Mouse (Mus musculus) neural tube, embryonic 12.5 days (tissue): ENCODE measurements around the gene Mog. TPM values are rescaled to one million over a fixed set of nuclear protein-coding genes. Genes with fewer than 3 reads are reported as not detected.

Source experiments
- ATAC-seq: fragments of 200-750 bp; cut with Nextera tagmentation; 2 replicates; pipeline ENCODE4 v1.8.0; 2017; ENCODE audit warnings: low read depth, mild to moderate bottlenecking, moderate TSS enrichment, moderate library complexity; ENCODE audit not compliant: low FRiP score
- H3K27ac ChIP-seq: fragments of 300-500 bp; sonication (generic); 2 replicates; pipeline ENCODE4 v1.5.1; 2016
- H3K27me3 ChIP-seq: fragments of 300-500 bp; sonication (generic); replicated peaks from 2 replicates; pipeline ENCODE4 v1.6.1; 2016; ENCODE audit warnings: mild to moderate bottlenecking
- H3K36me3 ChIP-seq: fragments of 300-500 bp; sonication (generic); 2 replicates; pipeline ENCODE4 v1.6.1; 2016; ENCODE audit warnings: mild to moderate bottlenecking
- H3K4me1 ChIP-seq: fragments of 300-500 bp; sonication (generic); 2 replicates; pipeline ENCODE4 v1.6.1; 2016
- H3K4me2 ChIP-seq: fragments of 300-500 bp; sonication (generic); replicated peaks from 2 replicates; pipeline ENCODE4 v1.6.1; 2016; ENCODE audit warnings: mild to moderate bottlenecking
- H3K4me3 ChIP-seq: fragments of 300-500 bp; sonication (generic); 2 replicates; pipeline ENCODE4 v1.5.1; 2016
- H3K9ac ChIP-seq: fragments of 300-500 bp; sonication (generic); 2 replicates; pipeline ENCODE4 v1.6.1; 2016; ENCODE audit warnings: mild to moderate bottlenecking
- H3K9me3 ChIP-seq: fragments of 300-500 bp; sonication (generic); 2 replicates; pipeline ENCODE4 v1.6.1; 2016; ENCODE audit warnings: mild to moderate bottlenecking
- WGBS: fragments of 180-500 bp; shearing (Covaris S2); methylation state at CpG from one replicate; pipeline ENCODE4 v1.1.7; 2016; 5-methylcytosine and 5-hydroxymethylcytosine counted together
- polyA plus RNA-seq: library from polyadenylated mRNA; unstranded; fragments of >200 nt; fragmentation: Nextera tagmentation; extraction: Ambion mirVana; gene quantifications from 2 replicates; pipeline ENCODE4 v1.2.1, GENCODE M21; 2016

The Mog gene
- polyA plus RNA-seq, 1 experiment from 2014 or later, result 1.0 TPM

DNA sequence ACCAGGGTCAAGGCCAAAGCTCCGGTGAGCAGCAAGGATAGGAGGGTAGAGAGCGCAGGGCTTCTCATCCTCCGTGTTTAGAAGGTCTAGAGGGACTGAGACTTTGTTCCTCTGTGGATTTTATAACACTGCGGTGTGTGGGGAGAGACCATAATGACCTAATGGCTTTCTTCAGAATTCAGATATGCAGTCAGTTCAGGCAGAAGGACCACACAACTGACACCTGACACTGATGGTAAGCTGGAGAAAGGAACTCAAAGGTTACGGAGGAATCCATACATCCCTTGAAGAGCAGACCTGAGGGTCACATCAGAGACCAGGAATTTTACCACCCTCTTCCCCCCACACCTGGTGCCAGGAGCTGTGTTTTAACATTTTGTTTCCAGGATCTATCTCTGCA, 33.8 kb downstream of the Mog start, which contains the start of gene H2-M5:
TSS of gene H2-M5 (minus strand) at position 101 of the 400 bp plus-strand sequence.
- no peak within 1 kb of the TSS for H3K9ac ChIP-seq
- no peak within 1 kb of the TSS for H3K4me3 ChIP-seq

DNA sequence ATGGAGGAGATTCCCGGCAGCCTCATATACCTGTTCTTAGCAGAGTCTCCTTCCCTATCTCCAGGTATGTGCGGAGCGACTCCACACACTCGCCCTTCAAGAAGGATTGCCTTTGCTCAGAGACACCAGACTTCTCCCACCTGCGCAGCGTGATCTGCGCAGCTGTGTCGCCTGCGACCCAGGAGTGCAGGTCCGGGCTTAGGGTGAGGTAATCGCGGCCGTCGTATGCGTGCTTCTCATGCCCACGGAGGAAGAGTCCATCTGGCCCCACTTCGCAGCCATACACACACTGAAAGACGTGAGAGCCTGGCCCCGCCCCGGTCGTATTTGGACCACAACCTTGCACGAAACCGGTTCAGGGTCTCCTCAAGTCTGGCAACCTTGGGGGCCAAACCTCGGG, 34.7 kb downstream of the Mog start:
- no peak overlapping the region for H3K4me3 ChIP-seq
- no peak for ATAC-seq

More for the DNA sequence above, 33.8 kb downstream of the Mog start, which contains the start of gene H2-M5:
- ATAC-seq, result no peak
- Histone ChIP-seq H3K4me2 (peak within 1 kb of the TSS; percentile 43; the same call in 1 of the 2 replicates), H3K27me3 (peaks cover 26% of the 10 kb centered on the region), H3K9me3 (no peaks in the 10 kb centered on the region), H3K27ac (no peak within 1 kb of the TSS), H3K36me3 (no peaks in the 10 kb centered on the region), H3K4me1 (no peaks in the 10 kb centered on the region; the same call in 1 of the 2 replicates)
- WGBS, result 30% methylated on average over 5 of the region's 5 CpGs

DNA sequence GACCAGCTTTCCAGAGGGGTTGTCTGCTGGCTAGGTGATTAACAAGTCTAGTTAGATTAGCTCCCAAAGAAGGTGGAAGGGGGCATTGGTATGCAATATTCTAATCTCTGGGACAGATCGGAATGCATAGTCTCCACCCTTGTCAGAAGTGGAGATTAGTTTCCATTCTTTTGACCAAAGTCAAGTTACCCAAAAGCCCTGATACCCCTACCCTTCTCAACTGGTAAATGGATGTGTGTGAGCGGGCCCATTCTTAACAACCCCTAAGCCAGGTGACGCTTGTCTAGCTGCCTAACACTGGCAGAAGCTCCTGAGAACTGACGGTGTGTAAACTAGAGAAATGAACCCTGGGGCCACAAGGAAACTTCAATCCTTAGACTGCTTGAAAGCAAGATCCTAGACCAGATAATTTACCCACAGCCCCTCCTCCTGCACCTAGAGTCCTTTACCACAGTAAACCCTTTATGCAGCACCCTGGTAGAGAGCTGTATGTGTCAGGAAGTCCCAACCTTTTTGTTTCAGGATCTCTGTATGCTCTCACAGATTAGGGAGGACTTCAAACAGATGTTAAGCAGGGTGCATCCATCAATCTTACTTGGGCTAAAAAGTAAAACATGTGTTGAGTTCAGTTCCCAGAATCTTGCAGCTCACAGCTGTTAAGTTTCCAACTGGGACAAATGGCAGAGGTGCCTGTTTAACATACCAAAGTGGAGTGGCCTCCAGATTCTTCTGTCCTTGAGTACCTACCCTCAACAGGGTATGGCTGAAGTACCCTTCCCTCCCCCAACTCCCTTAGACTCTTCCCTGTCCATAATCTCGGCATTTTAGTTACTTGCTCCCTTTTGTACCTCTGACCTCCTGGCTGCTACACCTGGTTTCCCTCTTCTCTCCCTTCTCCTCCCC, 40.7 kb downstream of the Mog start:
- no peak overlapping the region for H3K4me2 ChIP-seq
- peaks cover 5% of the 10 kb centered on the region for H3K27me3 ChIP-seq
- ATAC-seq, result no peak
- no peak overlapping the region for H3K9ac ChIP-seq
- no peaks in the 10 kb centered on the region for H3K36me3 ChIP-seq
- no peak overlapping the region for H3K4me3 ChIP-seq
- no peak overlapping the region for H3K27ac ChIP-seq
- no peaks in the 10 kb centered on the region for H3K4me1 ChIP-seq
- WGBS, result 31% methylated on average over 5 of the region's 5 CpGs
- no peaks in the 10 kb centered on the region for H3K9me3 ChIP-seq

More for the DNA sequence above, 34.7 kb downstream of the Mog start:
- no peak overlapping the region for H3K27ac ChIP-seq
- WGBS, result 7% methylated on average over 24 of the region's 24 CpGs
- H3K4me2 ChIP-seq, result peak overlapping the region; percentile 43; the same call in 1 of the 2 replicates
- no peaks in the 10 kb centered on the region; the same call in 1 of the 2 replicates for H3K4me1 ChIP-seq
- H3K27me3 ChIP-seq, result peaks cover 26% of the 10 kb centered on the region
- H3K9me3 ChIP-seq, result no peaks in the 10 kb centered on the region
- no peaks in the 10 kb centered on the region for H3K36me3 ChIP-seq
- H3K9ac ChIP-seq, result no peak overlapping the region

DNA sequence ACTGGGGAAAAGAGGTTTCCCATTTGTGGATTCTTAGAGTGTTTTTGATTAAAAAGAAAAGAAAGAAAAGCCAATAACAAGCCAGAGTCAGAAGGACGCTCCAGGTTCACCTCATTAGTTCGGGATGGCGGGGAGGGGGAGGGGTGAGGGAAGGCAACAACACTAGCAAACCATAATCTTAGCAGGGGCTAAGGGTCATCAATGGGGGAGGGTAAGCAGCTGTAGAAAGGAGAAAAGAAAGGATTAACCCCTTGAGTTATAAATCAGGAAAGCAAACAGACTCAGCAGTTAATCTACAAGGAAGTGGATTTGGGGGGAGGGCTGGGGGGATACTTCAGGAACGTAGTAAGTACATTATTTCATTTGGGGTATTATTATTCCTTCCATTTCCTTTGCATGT, 41.4 kb downstream of the Mog start:
- Histone ChIP-seq H3K36me3 (no peaks in the 10 kb centered on the region), H3K4me2 (peak overlapping the region; percentile 27; the same call in 1 of the 2 replicates), H3K27ac (no peak overlapping the region), H3K9me3 (no peaks in the 10 kb centered on the region), H3K4me3 (no peak overlapping the region), H3K4me1 (no peaks in the 10 kb centered on the region), H3K9ac (no peak overlapping the region), H3K27me3 (0 out of 2 replicates have a peak, but pooled peaks cover 2% of the 10 kb centered on the region)
- WGBS, result 4% methylated on average over 4 of the region's 4 CpGs
- ATAC-seq, result no peak

DNA sequence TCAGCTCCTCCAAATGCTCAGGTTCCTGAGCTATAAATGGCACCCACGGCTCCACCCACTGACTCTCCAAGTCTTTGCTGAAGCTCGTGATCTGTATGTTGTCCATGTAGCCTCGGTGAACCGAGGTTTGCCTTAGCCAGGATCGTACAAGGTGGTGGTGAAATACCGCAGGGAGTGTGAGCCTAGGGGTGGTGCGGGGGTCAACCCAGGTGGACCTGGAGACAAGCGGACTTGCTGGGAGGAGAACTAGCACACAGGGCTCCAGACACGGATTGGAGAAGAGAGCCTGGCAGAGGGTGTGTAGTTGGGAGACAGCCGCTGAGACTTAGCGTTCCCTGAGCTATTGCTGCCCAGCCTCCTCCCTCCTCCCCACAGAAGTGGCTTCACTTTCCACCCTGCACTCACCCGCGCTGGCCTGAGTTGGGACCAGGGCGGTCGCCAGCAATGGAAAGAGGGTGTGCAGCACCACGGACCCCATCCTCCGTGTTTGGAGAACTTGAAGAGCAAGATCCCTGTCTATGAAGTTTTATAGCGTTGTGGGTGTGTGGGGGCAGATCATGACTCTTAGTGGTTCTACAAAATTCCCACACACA, 41.9 kb downstream of the Mog start, which contains the start of gene 2410137M14Rik:
TSS of gene 2410137M14Rik (minus strand) at position 17 of the 593 bp plus-strand sequence.
- Histone ChIP-seq H3K9me3 (no peaks in the 10 kb centered on the region), H3K4me3 (no peak within 1 kb of the TSS), H3K36me3 (no peaks in the 10 kb centered on the region), H3K4me1 (no peaks in the 10 kb centered on the region), H3K9ac (no peak within 1 kb of the TSS), H3K4me2 (peak within 1 kb of the TSS; percentile 27; the same call in 1 of the 2 replicates), H3K27ac (no peak within 1 kb of the TSS), H3K27me3 (0 out of 2 replicates have a peak, but pooled peaks cover 2% of the 10 kb centered on the region)
- no peak for ATAC-seq
- 12% methylated on average over 18 of the region's 18 CpGs for WGBS

DNA sequence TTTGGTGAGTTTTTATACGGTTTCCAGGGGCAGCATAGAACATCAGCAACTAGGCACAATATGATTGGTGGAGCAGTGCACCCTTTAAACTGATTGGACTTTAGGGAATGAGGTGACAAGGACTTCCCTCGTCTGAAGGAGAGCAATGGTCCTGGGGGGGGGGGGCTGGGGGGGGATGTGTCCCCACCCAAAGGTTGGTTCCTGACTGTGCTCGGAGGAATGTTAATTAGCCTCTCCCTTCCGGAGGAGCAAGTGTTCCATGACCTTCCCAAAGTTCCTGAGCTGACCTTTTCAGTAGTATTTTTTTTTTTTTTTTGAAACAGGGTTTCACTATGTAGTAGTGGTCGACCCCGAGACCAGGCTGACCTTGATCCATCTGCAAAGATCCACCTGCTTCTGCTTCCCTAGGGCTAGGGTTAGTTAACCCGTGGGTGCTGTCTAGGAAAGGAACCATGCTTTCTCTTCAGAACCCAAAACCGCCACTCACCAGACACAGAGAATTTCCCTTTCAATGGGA, 49.9 kb downstream of the Mog start:
- Histone ChIP-seq H3K9me3 (no peaks in the 10 kb centered on the region), H3K4me2 (no peak overlapping the region), H3K27ac (no peak overlapping the region), H3K4me3 (no peak overlapping the region), H3K27me3 (no peaks in the 10 kb centered on the region), H3K9ac (no peak overlapping the region), H3K36me3 (no peaks in the 10 kb centered on the region), H3K4me1 (no peaks in the 10 kb centered on the region)
- ATAC-seq, result no peak
- 83% methylated on average over 8 of the region's 8 CpGs for WGBS

DNA sequence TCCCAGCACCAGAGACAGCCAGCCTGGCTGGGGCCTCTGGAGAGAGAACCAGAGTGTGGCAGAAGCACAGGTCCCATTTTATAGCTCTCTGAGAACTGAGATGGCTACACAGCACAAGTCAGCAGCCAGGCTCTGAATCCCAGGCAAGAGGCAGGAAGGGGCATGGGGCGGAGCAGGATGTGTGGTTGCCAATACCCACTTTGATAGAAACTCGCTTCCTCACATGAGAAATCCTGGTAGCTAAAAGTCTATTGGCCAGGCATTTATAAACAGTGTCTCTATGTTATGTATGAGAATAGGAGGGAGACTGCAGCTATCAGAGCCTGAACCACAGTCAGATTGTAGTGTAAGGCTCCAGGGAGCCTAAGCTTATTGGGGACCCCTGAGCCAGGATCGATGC, 50.4 kb downstream of the Mog start:
- no peak for ATAC-seq
- no peak overlapping the region for H3K9ac ChIP-seq
- no peaks in the 10 kb centered on the region for H3K27me3 ChIP-seq
- no peaks in the 10 kb centered on the region for H3K4me1 ChIP-seq
- no peak overlapping the region for H3K4me3 ChIP-seq
- 88% methylated on average over 3 of the region's 3 CpGs for WGBS
- H3K9me3 ChIP-seq, result no peaks in the 10 kb centered on the region
- no peaks in the 10 kb centered on the region for H3K36me3 ChIP-seq
- no peak overlapping the region for H3K4me2 ChIP-seq
- no peak overlapping the region for H3K27ac ChIP-seq

DNA sequence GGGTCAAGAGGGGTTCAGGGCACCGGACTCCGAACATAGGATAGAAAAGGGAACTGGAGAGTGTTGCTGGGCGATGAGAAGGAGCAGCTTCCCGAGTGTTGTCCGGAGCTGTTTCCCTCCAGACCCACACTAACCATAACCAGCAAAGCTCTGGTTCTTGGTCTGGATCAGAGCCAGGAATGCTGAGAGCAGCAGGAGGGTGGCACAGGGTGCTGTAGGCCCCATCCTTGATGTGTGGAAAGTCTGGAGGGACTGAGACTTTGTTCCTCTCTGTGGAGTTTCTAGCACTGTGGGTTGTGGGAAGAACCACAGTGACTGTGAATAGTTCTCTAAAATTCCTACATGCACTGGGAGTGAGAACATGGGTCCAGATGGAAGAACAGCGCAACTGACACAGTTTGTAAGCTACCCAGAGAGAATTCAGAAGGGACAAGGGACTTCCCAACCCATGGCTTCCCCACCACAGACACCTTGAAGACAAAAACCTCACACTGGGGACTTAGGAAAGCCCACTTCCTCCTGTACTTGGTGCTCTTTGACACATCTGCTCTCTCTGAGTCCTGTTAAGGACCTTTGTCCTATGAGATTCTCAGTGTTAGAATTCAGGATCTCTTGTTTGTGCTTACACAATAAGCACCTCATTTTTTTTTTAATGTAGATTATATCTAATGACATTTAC, 51.9 kb downstream of the Mog start:
- WGBS, result 89% methylated on average over 6 of the region's 6 CpGs
- H3K4me1 ChIP-seq, result no peaks in the 10 kb centered on the region

DNA sequence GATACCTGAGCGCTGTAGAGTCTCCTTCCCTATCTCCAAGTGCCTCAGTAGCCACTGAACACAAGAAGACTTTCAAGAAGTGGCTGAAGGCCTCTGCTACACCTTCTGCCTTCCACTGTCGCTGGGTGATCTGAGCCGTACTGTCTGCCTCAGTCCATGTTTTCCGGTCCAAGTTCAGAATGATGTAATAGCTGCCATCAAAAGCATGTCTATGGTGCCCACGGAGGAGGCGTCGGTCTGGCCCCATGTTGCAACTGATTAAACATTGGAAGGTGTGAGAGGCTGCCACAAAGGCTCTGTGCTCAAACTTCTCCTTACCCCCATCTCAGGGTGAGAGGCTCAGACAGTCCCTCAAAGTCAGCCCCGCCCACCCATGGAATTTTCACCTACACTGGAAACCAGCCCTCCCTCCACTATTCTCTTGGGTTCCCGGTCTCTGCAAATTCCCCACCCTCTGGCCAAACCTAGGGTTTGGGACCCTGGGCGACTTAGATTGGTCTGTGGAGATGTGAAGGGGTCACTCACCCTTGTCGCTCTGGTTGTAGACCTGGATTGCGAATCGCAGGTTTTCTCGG, 52.8 kb downstream of the Mog start:
- no peak overlapping the region for H3K27ac ChIP-seq
- no peaks in the 10 kb centered on the region for H3K27me3 ChIP-seq
- no peaks in the 10 kb centered on the region for H3K36me3 ChIP-seq
- H3K4me3 ChIP-seq, result no peak overlapping the region
- no peaks in the 10 kb centered on the region for H3K4me1 ChIP-seq
- no peaks in the 10 kb centered on the region for H3K9me3 ChIP-seq
- 90% methylated on average over 14 of the region's 14 CpGs for WGBS
- H3K9ac ChIP-seq, result no peak overlapping the region
- H3K4me2 ChIP-seq, result no peak overlapping the region
- ATAC-seq, result no peak

More for the DNA sequence above, 51.9 kb downstream of the Mog start:
- H3K9ac ChIP-seq, result no peak overlapping the region
- H3K9me3 ChIP-seq, result no peaks in the 10 kb centered on the region
- no peaks in the 10 kb centered on the region for H3K36me3 ChIP-seq
- no peak overlapping the region for H3K4me3 ChIP-seq
- H3K27me3 ChIP-seq, result no peaks in the 10 kb centered on the region
- no peak overlapping the region for H3K4me2 ChIP-seq
- no peak for ATAC-seq
- no peak overlapping the region for H3K27ac ChIP-seq

DNA sequence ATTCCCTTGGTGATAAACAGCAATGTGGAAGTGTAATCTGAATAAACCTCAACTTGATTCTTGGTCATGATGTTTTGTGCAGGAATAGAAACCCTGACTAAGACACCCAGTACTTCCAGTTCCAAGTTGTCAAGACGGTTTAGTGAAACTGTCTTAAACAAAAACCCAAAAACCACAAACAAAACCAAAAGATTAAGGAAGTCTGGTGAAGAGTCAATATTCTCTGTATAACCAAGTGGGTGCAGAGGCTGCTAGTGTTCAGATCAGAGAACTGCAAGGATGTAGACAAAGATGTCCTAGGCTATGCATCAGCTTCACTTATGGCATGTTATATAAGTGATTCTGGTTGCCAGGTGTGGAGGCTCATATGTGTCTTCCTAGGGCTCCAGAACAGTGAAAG, 56.3 kb downstream of the Mog start:
- Histone ChIP-seq H3K36me3 (no peaks in the 10 kb centered on the region), H3K4me2 (no peak overlapping the region), H3K4me1 (no peaks in the 10 kb centered on the region), H3K4me3 (no peak overlapping the region), H3K9ac (no peak overlapping the region), H3K27me3 (no peaks in the 10 kb centered on the region), H3K27ac (no peak overlapping the region), H3K9me3 (no peaks in the 10 kb centered on the region)
- no peak for ATAC-seq
- WGBS, result 81% methylated on average over 1 of the region's 1 CpGs

DNA sequence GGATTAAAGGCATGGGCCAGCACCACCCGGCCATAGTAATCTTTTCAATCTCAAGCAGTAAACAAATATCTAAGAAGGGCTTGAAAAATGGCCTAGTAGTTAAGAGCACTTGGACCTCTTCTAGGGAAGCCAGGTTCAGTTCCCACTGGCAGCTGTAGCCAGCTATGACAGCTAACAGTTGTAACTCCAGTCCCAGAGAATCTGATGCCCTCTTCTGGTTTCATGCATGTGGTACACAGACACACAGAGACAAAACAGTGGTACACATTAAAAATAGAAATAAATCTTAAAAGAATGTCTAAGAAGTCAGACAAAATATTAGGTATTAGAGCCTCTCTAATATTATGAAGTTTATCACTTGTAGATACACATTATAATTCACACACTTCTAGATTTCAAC, 62.1 kb downstream of the Mog start:
- no peak overlapping the region for H3K4me2 ChIP-seq
- H3K36me3 ChIP-seq, result no peaks in the 10 kb centered on the region
- H3K4me1 ChIP-seq, result peaks cover 11% of the 10 kb centered on the region
- no peak overlapping the region for H3K4me3 ChIP-seq
- WGBS, result 75% methylated on average over 1 of the region's 1 CpGs
- ATAC-seq, result no peak
- H3K9me3 ChIP-seq, result no peaks in the 10 kb centered on the region
- no peaks in the 10 kb centered on the region for H3K27me3 ChIP-seq
- H3K9ac ChIP-seq, result no peak overlapping the region
- no peak overlapping the region for H3K27ac ChIP-seq
